Mouse (Mus musculus) large intestine, adult 2 months (tissue): ENCODE data around the gene F2rl2. TPM values are rescaled to one million over a fixed set of nuclear protein-coding genes. Genes with fewer than 3 reads are reported as not detected.

Experiments
- polyA plus RNA-seq: library from polyadenylated mRNA; depleted of rRNA; stranded (reverse); fragments of >200 nt; gene quantifications from 2 replicates; pipeline ENCODE4 v1.2.3, GENCODE M21; 2012; rRNA removed

Gene F2rl2
- polyA plus RNA-seq, 1 experiment, result 0.35 TPM

Other genes with a start within 250 kb of the F2rl2 start
- 0.48 TPM in 1 of 2 replicates, not detected in the other for gene S100z, start 218.1 kb upstream of the F2rl2 start, polyA plus RNA-seq
- gene F2rl1, start 171.6 kb upstream of the F2rl2 start, polyA plus RNA-seq, result 39.0 and 53.0 TPM in 2 replicates
- gene F2r, start 78.4 kb upstream of the F2rl2 start, polyA plus RNA-seq, result 9.2 and 13.1 TPM in 2 replicates
- gene Iqgap2, start 195.1 kb downstream of the F2rl2 start, polyA plus RNA-seq, result 20.4 and 47.6 TPM in 2 replicates